Mouse (Mus musculus) adrenal gland, adult 8-10 months (tissue): ENCODE measurements around the gene Nalcn. TPM values are rescaled to one million over a fixed set of nuclear protein-coding genes. Genes with fewer than 3 reads are reported as not detected.

Source experiments
- total RNA-seq, 4 experiments: library from RNA; stranded (reverse); gene quantifications; 2 replicates each; pipeline ENCODE4 v1.2.4; 2022

Nalcn gene
- total RNA-seq, 4 experiments from 2014 or later = 8.3 to 14.7 (median 10.6) TPM

Other genes with a start within 250 kb of the Nalcn start
- gene Itgbl1, start 32.8 kb upstream of the Nalcn start, total RNA-seq = 1 to 10 TPM; 1.9 to 4.6 (median 2.4) TPM